Mouse (Mus musculus): ENCODE measurements at regions not wholly inside any gene's neighbourhood (a gene's known extent, or its start where the extent isn't known, plus 50 kb on each side); places are given as distances from the start of the nearest gene placed in this dataset.

DNA sequence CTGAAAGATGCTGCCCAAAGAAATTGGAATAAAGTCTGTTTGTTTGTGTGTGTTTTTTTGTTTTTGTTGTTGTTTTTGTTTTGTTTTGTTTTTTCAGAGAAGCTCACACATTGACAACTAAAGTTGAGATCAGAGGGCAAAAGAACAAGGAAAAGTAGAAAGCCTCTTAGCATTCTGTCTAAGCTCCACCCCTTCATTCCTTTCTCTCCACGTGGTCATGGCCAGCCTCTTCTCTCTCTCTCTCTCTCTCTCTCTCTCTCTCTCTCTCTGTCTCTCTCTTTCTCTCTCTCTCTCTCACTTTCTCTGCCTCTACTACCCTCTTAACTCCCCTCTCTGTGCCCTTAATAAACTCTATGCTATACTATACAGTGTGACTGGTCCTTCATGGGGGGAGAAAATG, 327.7 kb downstream of the Tmem182 start:
- Histone ChIP-seq H3K9me3 (ENCODE audit: control insufficient read depth, low read length) (no peaks in the 10 kb centered on the region), H3K4me3 (replicated peaks; ENCODE audit: low read depth, low read length) (no peak overlapping the region), H3K27me3 (ENCODE audit: control insufficient read depth, insufficient read depth, low read length) (no peaks in the 10 kb centered on the region), H3K9ac (replicated peaks; ENCODE audit: low read length) (no peak overlapping the region), H3K27ac (replicated peaks; ENCODE audit: low read depth, low read length) (no peak overlapping the region), H3K36me3 (ENCODE audit: control insufficient read depth, insufficient read depth, low read length) (no peaks in the 10 kb centered on the region), H3K4me2 (ENCODE audit: low read length) (no peak overlapping the region), H3K4me1 (ENCODE audit: control insufficient read depth, insufficient read depth, low read length) (no peaks in the 10 kb centered on the region; the same call in 1 of the 2 replicates)
- 14% methylated on average over 1 of the region's 1 CpGs for WGBS
- DNase-seq (no peak), ATAC-seq (ENCODE audit: low FRiP score, low TSS enrichment) (no peak)

DNA sequence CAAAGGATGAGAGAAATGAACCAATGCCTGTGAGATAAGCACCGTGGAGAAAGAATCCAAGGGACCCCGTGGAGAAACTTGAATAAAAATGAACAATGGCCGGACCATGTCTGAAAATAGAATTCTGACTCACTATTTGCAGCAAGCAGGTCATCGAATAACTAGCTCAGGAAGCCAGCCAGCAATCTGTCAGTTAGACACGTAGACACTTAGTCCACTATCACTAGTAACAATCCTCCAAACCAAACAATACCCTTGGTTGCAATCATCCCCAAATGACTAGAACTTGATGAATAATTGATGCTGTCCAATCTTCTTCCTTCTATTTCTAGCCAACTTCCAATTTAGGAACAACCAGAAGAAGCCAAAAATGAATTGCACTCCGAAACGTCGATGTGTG, 328.5 kb downstream of the Tmem182 start:
- no peak overlapping the region for H3K4me3 ChIP-seq (replicated peaks; ENCODE audit: low read depth, low read length)
- H3K27ac ChIP-seq (replicated peaks; ENCODE audit: low read depth, low read length) = no peak overlapping the region
- no peaks in the 10 kb centered on the region for H3K27me3 ChIP-seq (ENCODE audit: control insufficient read depth, insufficient read depth, low read length)
- DNase-seq (no peak), ATAC-seq (ENCODE audit: low FRiP score, low TSS enrichment) (no peak)
- 61% methylated on average over 8 of the region's 8 CpGs for WGBS
- H3K36me3 ChIP-seq (ENCODE audit: control insufficient read depth, insufficient read depth, low read length) = no peaks in the 10 kb centered on the region
- H3K9ac ChIP-seq (replicated peaks; ENCODE audit: low read length) = no peak overlapping the region
- no peaks in the 10 kb centered on the region; the same call in 1 of the 2 replicates for H3K4me1 ChIP-seq (ENCODE audit: control insufficient read depth, insufficient read depth, low read length)
- no peaks in the 10 kb centered on the region for H3K9me3 ChIP-seq (ENCODE audit: control insufficient read depth, low read length)
- no peak overlapping the region for H3K4me2 ChIP-seq (ENCODE audit: low read length)

DNA sequence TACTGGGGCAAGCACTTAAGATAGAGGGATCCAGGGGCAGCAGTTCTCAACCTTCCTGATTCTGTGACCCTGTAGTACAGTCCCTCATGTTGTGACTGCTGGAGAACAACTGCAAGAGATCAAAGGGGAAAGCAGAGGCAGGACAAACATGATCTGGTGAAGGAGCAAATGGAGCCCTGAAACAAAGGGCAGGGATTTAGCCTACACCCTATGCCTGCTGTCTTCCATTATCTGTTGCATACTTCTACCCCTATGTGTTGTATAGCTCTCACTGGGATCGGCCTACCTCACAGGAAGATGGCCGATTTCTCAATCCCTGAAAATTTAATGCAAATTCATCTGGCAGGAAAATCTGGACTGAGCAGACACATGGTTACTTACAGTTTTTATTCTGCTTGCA, 334.3 kb downstream of the Tmem182 start:
- no peaks in the 10 kb centered on the region for H3K36me3 ChIP-seq (ENCODE audit: control insufficient read depth, insufficient read depth, low read length)
- no peaks in the 10 kb centered on the region for H3K9me3 ChIP-seq (ENCODE audit: control insufficient read depth, low read length)
- 0 out of 2 replicates have a peak, but pooled peaks cover 5% of the 10 kb centered on the region for H3K4me1 ChIP-seq (ENCODE audit: control insufficient read depth, insufficient read depth, low read length)
- DNase-seq (no peak), ATAC-seq (ENCODE audit: low FRiP score, low TSS enrichment) (no peak)
- H3K9ac ChIP-seq (replicated peaks; ENCODE audit: low read length) = no peak overlapping the region
- H3K4me2 ChIP-seq (ENCODE audit: low read length) = no peak overlapping the region
- 65% methylated on average over 2 of the region's 2 CpGs for WGBS
- H3K27ac ChIP-seq (replicated peaks; ENCODE audit: low read depth, low read length) = no peak overlapping the region
- H3K4me3 ChIP-seq (replicated peaks; ENCODE audit: low read depth, low read length) = no peak overlapping the region
- no peaks in the 10 kb centered on the region for H3K27me3 ChIP-seq (ENCODE audit: control insufficient read depth, insufficient read depth, low read length)

DNA sequence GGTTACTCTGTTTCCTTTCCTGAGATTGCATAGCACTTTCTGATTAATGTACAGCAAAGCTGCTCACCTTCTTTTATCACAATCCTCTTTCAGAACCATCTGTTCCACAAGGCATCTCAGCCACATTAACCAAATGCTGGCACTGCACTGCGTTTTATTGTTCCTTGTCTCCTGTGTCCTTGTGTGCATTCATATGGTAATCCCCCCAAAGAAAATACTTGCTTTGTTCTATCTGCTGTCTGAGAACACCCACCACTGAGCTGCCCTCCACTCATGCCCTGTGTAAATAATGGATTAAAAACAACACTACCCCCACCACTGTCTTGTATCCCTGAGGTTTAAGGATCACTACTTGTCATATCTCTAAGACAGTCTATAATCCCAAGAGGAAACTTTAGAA, 335.1 kb downstream of the Tmem182 start:
- peak; percentile 43; the same call in 1 of the 2 replicates for ATAC-seq (ENCODE audit: low FRiP score, low TSS enrichment)
- no peaks in the 10 kb centered on the region for H3K36me3 ChIP-seq (ENCODE audit: control insufficient read depth, insufficient read depth, low read length)
- H3K4me1 ChIP-seq (ENCODE audit: control insufficient read depth, insufficient read depth, low read length) = 0 out of 2 replicates have a peak, but pooled peaks cover 5% of the 10 kb centered on the region
- H3K9me3 ChIP-seq (ENCODE audit: control insufficient read depth, low read length) = no peaks in the 10 kb centered on the region
- H3K9ac ChIP-seq (replicated peaks; ENCODE audit: low read length) = no peak overlapping the region
- H3K27ac ChIP-seq (replicated peaks; ENCODE audit: low read depth, low read length) = 0 out of 2 replicates have a peak overlapping the region, but pooled peaks have one; percentile 20
- peak; percentile 51 for DNase-seq
- H3K4me2 ChIP-seq (ENCODE audit: low read length) = no peak overlapping the region
- H3K4me3 ChIP-seq (replicated peaks; ENCODE audit: low read depth, low read length) = no peak overlapping the region
- no peaks in the 10 kb centered on the region for H3K27me3 ChIP-seq (ENCODE audit: control insufficient read depth, insufficient read depth, low read length)
- WGBS = 2% methylated on average over 1 of the region's 1 CpGs

DNA sequence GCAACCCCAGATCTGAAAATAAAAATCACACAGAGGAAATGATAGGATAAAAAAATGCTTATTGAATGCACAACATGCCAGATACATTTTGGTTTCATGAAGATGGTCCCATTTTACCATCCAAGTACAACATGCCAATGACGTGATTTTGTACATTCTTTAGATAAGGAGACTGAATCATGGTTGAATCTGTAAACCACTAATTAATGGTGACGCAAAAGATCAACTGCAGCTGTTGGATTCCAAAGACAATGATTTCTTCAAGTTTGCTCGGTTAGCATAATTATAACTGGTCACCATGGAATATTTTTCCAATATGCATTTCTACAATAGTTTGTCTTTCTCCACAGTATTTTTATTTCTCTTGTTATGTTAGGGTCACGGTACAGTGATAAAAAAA, 336.6 kb downstream of the Tmem182 start:
- Histone ChIP-seq H3K4me3 (replicated peaks; ENCODE audit: low read depth, low read length) (no peak overlapping the region), H3K4me2 (ENCODE audit: low read length) (no peak overlapping the region), H3K27ac (replicated peaks; ENCODE audit: low read depth, low read length) (no peak overlapping the region), H3K9me3 (ENCODE audit: control insufficient read depth, low read length) (no peaks in the 10 kb centered on the region), H3K4me1 (ENCODE audit: control insufficient read depth, insufficient read depth, low read length) (0 out of 2 replicates have a peak, but pooled peaks cover 5% of the 10 kb centered on the region), H3K9ac (replicated peaks; ENCODE audit: low read length) (no peak overlapping the region), H3K27me3 (ENCODE audit: control insufficient read depth, insufficient read depth, low read length) (no peaks in the 10 kb centered on the region), H3K36me3 (ENCODE audit: control insufficient read depth, insufficient read depth, low read length) (no peaks in the 10 kb centered on the region)
- DNase-seq = no peak
- no peak for ATAC-seq (ENCODE audit: low FRiP score, low TSS enrichment)
- WGBS = 92% methylated on average over 4 of the region's 4 CpGs

DNA sequence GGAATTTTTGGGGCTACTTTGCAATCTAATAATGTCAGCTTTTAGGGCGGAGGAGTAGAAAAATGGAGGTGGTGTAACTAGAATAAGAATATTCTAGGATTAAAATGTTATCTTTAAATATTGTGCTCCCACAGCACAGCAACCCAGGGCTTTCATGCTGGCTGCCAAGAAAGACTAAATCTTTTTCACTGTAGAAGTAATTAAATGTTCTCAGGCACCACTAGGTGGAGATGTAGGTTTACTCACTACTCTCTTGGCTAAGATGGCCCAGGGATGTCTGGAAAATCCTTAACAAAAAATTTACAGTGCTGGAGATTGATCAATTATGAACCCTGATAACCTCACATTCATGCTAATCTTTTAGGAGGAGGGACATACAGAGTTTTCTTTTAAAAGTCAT, 347.1 kb downstream of the Tmem182 start:
- ATAC-seq (ENCODE audit: low FRiP score, low TSS enrichment) (peak; percentile 61; the same call in 1 of the 2 replicates), DNase-seq (peak; percentile 92)
- Histone ChIP-seq H3K9ac (replicated peaks; ENCODE audit: low read length) (no peak overlapping the region), H3K4me3 (replicated peaks; ENCODE audit: low read depth, low read length) (no peak overlapping the region), H3K27ac (replicated peaks; ENCODE audit: low read depth, low read length) (0 out of 2 replicates have a peak overlapping the region, but pooled peaks have one; percentile 10), H3K4me1 (ENCODE audit: control insufficient read depth, insufficient read depth, low read length) (peaks cover 25% of the 10 kb centered on the region), H3K9me3 (ENCODE audit: control insufficient read depth, low read length) (no peaks in the 10 kb centered on the region), H3K36me3 (ENCODE audit: control insufficient read depth, insufficient read depth, low read length) (no peaks in the 10 kb centered on the region), H3K4me2 (ENCODE audit: low read length) (0 out of 2 replicates have a peak overlapping the region, but pooled peaks have one; percentile 3), H3K27me3 (ENCODE audit: control insufficient read depth, insufficient read depth, low read length) (no peaks in the 10 kb centered on the region)
- WGBS = 19% methylated on average over 1 of the region's 1 CpGs

DNA sequence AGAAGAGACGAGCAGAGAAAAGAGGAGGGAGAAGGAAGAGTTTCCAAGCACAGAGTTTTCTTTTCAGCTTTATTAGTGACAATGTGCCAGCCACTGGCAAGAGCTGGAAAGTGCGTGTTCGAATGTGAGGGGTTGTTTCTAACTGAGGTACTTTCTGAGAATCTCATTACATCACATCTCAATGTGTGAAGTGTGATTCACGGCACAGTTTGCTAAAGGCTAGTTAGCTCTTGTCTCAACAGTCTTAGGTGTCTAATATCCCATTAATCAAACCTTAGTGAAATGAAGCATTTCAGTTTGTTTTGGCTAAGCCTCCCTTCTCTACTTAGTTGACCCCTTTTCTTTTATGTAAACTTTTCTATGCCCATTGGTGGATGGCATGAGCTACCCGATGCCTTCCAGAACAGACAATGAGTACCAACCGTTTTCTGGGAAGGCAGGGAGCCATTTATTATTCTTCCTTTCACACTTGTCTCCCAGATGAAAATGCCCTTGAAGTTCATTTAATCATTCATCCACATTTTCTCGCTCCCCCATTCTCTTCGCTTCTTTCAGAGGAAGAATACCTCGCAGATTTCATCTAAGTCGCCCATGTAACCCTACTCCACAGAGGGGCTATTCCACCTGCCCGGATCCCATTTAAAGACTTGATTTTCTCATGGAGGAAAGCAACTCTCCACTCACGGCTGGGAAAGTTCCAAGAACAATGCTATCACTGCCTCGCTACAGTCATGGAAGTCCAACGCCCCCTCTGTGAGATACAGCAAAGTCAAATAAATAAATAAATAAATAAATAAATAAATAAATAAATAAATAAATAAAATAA, 348.0 kb downstream of the Tmem182 start:
- peaks cover 30% of the 10 kb centered on the region for H3K4me1 ChIP-seq (ENCODE audit: control insufficient read depth, insufficient read depth, low read length)
- no peaks in the 10 kb centered on the region for H3K9me3 ChIP-seq (ENCODE audit: control insufficient read depth, low read length)
- H3K9ac ChIP-seq (replicated peaks; ENCODE audit: low read length) = no peak overlapping the region
- H3K27ac ChIP-seq (replicated peaks; ENCODE audit: low read depth, low read length) = peak overlapping the region; percentile 10; the same call in 1 of the 2 replicates
- no peaks in the 10 kb centered on the region for H3K27me3 ChIP-seq (ENCODE audit: control insufficient read depth, insufficient read depth, low read length)
- H3K36me3 ChIP-seq (ENCODE audit: control insufficient read depth, insufficient read depth, low read length) = no peaks in the 10 kb centered on the region
- no peak overlapping the region for H3K4me3 ChIP-seq (replicated peaks; ENCODE audit: low read depth, low read length)
- 28% methylated on average over 14 of the region's 14 CpGs for WGBS
- DNase-seq = peak; percentile 52
- no peak overlapping the region for H3K4me2 ChIP-seq (ENCODE audit: low read length)
- no peak for ATAC-seq (ENCODE audit: low FRiP score, low TSS enrichment)

DNA sequence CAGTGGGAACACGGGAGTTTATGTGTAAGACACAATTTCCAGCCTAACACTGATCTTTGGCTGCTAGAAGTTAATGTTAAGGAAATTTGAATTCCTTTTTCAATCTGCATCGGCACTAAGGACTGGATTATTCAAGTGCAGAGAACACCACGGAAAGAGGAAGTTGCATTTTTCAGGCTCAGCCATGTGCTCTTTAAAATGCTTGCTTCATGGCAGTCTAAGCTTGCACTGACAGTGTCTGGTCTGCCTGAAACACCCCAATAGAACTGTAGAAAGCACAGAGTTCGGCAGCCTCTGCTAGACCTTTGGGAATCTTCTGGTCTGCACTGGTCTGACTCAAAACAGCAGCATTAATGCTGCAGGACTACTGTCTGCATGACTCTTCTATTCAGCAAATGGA, 348.8 kb downstream of the Tmem182 start:
- H3K4me1 ChIP-seq (ENCODE audit: control insufficient read depth, insufficient read depth, low read length) = peaks cover 37% of the 10 kb centered on the region
- H3K27me3 ChIP-seq (ENCODE audit: control insufficient read depth, insufficient read depth, low read length) = no peaks in the 10 kb centered on the region
- peak; percentile 35 for DNase-seq
- H3K4me2 ChIP-seq (ENCODE audit: low read length) = no peak overlapping the region; the same call in 1 of the 2 replicates
- no peak overlapping the region for H3K9ac ChIP-seq (replicated peaks; ENCODE audit: low read length)
- WGBS = 29% methylated on average over 4 of the region's 4 CpGs
- H3K4me3 ChIP-seq (replicated peaks; ENCODE audit: low read depth, low read length) = no peak overlapping the region
- ATAC-seq (ENCODE audit: low FRiP score, low TSS enrichment) = no peak
- no peak overlapping the region; the same call in 1 of the 2 replicates for H3K27ac ChIP-seq (replicated peaks; ENCODE audit: low read depth, low read length)
- no peaks in the 10 kb centered on the region for H3K36me3 ChIP-seq (ENCODE audit: control insufficient read depth, insufficient read depth, low read length)
- no peaks in the 10 kb centered on the region for H3K9me3 ChIP-seq (ENCODE audit: control insufficient read depth, low read length)

DNA sequence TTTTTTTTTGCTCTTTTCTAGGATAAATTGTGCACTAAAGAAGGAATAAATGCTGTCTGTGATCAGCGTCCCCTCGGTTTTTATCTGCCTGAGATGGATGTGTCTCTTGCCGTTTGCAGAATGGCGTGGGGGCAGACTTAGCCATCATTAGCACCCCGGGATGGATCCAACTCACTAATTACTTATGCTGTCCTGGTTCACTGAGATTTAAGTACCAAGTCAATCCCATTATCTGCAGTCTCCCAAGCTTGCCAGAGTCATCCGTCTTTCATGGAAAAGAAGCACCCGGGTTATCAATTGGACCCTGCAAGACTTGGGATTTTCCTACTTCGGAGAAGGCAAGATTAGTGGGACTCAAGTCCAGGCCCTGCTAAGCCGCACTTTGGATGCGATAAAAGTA, 351.5 kb downstream of the Tmem182 start:
- Histone ChIP-seq H3K4me2 (ENCODE audit: low read length) (peak overlapping the region; percentile 45), H3K4me3 (replicated peaks; ENCODE audit: low read depth, low read length) (no peak overlapping the region), H3K9me3 (ENCODE audit: control insufficient read depth, low read length) (no peaks in the 10 kb centered on the region), H3K27ac (replicated peaks; ENCODE audit: low read depth, low read length) (peak overlapping the region; percentile 75), H3K27me3 (ENCODE audit: control insufficient read depth, insufficient read depth, low read length) (no peaks in the 10 kb centered on the region), H3K9ac (replicated peaks; ENCODE audit: low read length) (no peak overlapping the region; the same call in 1 of the 2 replicates), H3K36me3 (ENCODE audit: control insufficient read depth, insufficient read depth, low read length) (no peaks in the 10 kb centered on the region), H3K4me1 (ENCODE audit: control insufficient read depth, insufficient read depth, low read length) (peaks cover 37% of the 10 kb centered on the region)
- DNase-seq = peak; percentile 56
- no peak for ATAC-seq (ENCODE audit: low FRiP score, low TSS enrichment)
- WGBS = 6% methylated on average over 10 of the region's 10 CpGs

All from midbrain, embryonic 14.5 days (tissue).